Mouse (Mus musculus) spleen, adult 2 months (tissue): ENCODE measurements around the gene Ust. TPM values are rescaled to one million over a fixed set of nuclear protein-coding genes. Genes with fewer than 3 reads are reported as not detected.
A peak's percentile ranks its signal among the peaks of the same experiment; 100 is the strongest.

ENCODE experiments used
- DNase-seq, 2 experiments: peaks; one replicate each; pipeline versions ENCODE4 v3.0.0 to v3.0.0-alpha.2; 2012 to 2021; ENCODE audit warnings: low spot score in 2 of 2, low read depth in 1 of 2
- H3K27ac ChIP-seq: fragments of 200-500 bp; 2 replicates; pipeline ENCODE4 v1.5.1; 2012; ENCODE audit warnings: low read length, inconsistent platforms; ENCODE audit not compliant: insufficient read depth
- H3K27me3 ChIP-seq: fragments of 200-500 bp; 2 replicates; pipeline ENCODE4 v1.6.1; 2012; ENCODE audit warnings: mild to moderate bottlenecking, moderate library complexity, low read length, inconsistent platforms; ENCODE audit not compliant: control insufficient read depth, insufficient read depth
- H3K36me3 ChIP-seq: fragments of 200-500 bp; 2 replicates; pipeline ENCODE4 v1.6.1; 2012; ENCODE audit warnings: mild to moderate bottlenecking, low read length, inconsistent platforms; ENCODE audit not compliant: control insufficient read depth, insufficient read depth
- H3K4me1 ChIP-seq: fragments of 200-500 bp; 2 replicates; pipeline ENCODE4 v1.6.1; 2011; ENCODE audit warnings: inconsistent platforms; ENCODE audit not compliant: control insufficient read depth, insufficient read depth, insufficient read length
- H3K4me3 ChIP-seq: fragments of 200-500 bp; 2 replicates; pipeline ENCODE4 v1.5.1; 2011; ENCODE audit warnings: mild to moderate bottlenecking, inconsistent platforms; ENCODE audit not compliant: insufficient read depth, insufficient read length; ENCODE audit errors: extremely low read depth
- CTCF ChIP-seq: fragments of 200-500 bp; IDR thresholded peaks from 2 replicates; pipeline ENCODE4 v1.5.1; 2011; ENCODE audit warnings: mild to moderate bottlenecking, inconsistent platforms; ENCODE audit not compliant: insufficient read depth, insufficient read length, insufficient replicate concordance; ENCODE audit errors: extremely low read depth
- POLR2A ChIP-seq: fragments of 200-500 bp; IDR thresholded peaks from 2 replicates; pipeline ENCODE4 v1.6.1; 2011; ENCODE audit warnings: low read depth, low read length, inconsistent platforms
- WGBS: fragments of 180-500 bp; shearing (Covaris S2); methylation state at CpG from one replicate; pipeline ENCODE4 v1.1.7; 2018; 5-methylcytosine and 5-hydroxymethylcytosine counted together
- polyA plus RNA-seq: library from polyadenylated mRNA; depleted of rRNA; stranded (reverse); fragments of >200 nt; gene quantifications from 2 replicates; pipeline ENCODE4 v1.2.3, GENCODE M21; 2012

The Ust gene
- polyA plus RNA-seq, 1 experiment: 1.9 TPM

DNA sequence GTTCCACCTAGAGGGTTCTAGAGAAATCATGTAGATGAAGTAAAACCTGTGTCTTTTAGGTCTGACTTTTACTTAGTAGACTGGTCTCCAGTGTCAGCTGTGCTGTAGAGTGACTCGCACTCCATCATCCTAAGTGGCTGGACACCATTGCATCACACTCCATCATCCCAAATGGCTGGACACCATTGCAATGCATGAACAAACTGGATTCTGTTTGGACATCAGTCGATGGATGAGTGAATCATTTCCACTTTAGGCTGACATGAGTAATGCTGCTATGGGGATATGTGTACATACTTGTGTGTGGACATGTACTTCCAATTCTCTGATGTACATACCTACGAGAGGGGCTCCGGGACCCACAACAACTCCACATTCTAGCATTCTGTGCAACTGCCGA is 187.7 kb downstream of the Ust start:
- 93% methylated on average over 5 of the region's 5 CpGs for WGBS
- Histone ChIP-seq H3K27me3 (no peaks in the 10 kb centered on the region), H3K27ac (no peak overlapping the region), H3K4me1 (no peaks in the 10 kb centered on the region), H3K4me3 (no peak overlapping the region), H3K36me3 (no peaks in the 10 kb centered on the region)
- DNase-seq: no peak
- TF ChIP-seq CTCF: no peak
- TF ChIP-seq POLR2A: no peak

DNA sequence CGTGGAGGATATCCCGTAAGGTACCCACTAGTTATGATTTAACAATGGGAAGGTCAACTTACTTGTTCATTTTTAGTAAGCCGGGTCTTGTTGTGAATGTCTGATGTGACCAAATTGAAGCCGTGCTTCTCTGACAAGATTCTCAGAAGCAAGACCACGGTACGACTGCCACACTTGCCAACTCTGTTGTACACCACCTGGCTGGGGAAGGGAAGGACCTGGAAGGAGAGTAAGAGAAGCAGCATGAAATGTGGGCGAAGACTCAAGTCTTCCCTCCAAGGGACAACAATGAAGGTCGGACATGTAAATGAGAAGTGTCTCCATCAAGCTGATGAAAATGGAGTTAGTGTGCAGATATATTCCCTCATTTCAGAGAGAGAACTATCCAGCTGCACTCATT is 188.6 kb downstream of the Ust start:
- no peak overlapping the region for H3K4me3 ChIP-seq
- no peaks in the 10 kb centered on the region for H3K27me3 ChIP-seq
- H3K36me3 ChIP-seq: no peaks in the 10 kb centered on the region
- 87% methylated on average over 8 of the region's 8 CpGs for WGBS
- H3K4me1 ChIP-seq: no peaks in the 10 kb centered on the region
- H3K27ac ChIP-seq: no peak overlapping the region
- no peak for DNase-seq
- no peak for TF ChIP-seq POLR2A
- no peak for TF ChIP-seq CTCF

- DNase-seq: peak; percentile 19 to 54
- Histone ChIP-seq H3K27ac (no peak overlapping the region), H3K4me1 (no peaks in the 10 kb centered on the region), H3K36me3 (no peaks in the 10 kb centered on the region), H3K27me3 (no peaks in the 10 kb centered on the region), H3K4me3 (no peak overlapping the region)
- TF ChIP-seq CTCF: peak; percentile 59; the same call in 1 of the 2 replicates
- TF ChIP-seq POLR2A: no peak
- WGBS: 44% methylated on average over 2 of the region's 2 CpGs
Observed at GRCm38 (mm10) chr10:8323304-8323765, 195.3 kb downstream of the Ust start.

GRCm38 (mm10) chr10:8320771-8321170 is 197.9 kb downstream of the Ust start:
- TF ChIP-seq POLR2A (no peak), CTCF (no peak)
- Histone ChIP-seq H3K36me3 (no peaks in the 10 kb centered on the region), H3K4me1 (no peaks in the 10 kb centered on the region), H3K4me3 (no peak overlapping the region), H3K27ac (no peak overlapping the region), H3K27me3 (no peaks in the 10 kb centered on the region)
- no peak for DNase-seq

- Histone ChIP-seq H3K36me3 (no peaks in the 10 kb centered on the region; the same call in 1 of the 2 replicates), H3K27me3 (no peaks in the 10 kb centered on the region), H3K4me3 (no peak overlapping the region), H3K27ac (no peak overlapping the region), H3K4me1 (no peaks in the 10 kb centered on the region)
- no peak for DNase-seq
- 89% methylated on average over 6 of the region's 6 CpGs for WGBS
- no peak for TF ChIP-seq CTCF
Observed at GRCm38 (mm10) chr10:8309435-8309834, 209.2 kb downstream of the Ust start.

DNA sequence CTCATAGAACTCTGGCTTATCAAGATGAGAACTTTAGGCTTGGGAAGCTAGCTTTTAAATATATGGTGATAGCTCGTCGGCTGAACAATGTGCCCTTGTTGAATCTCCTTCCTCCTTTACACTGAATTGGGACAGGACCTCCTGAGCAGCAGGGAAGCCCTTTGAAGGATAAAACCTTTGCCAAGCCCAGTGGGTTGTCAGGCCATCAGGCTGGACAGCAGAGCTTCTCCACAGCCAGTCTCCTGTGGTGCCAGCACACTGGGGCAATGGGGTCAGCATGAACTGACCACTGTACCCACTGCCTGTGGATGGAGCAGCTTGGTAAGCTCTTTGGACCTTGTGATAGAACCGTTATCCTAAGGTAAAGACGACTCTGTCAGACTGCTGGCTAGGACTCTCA is 214.4 kb downstream of the Ust start:
- Histone ChIP-seq H3K27me3 (no peaks in the 10 kb centered on the region), H3K4me3 (no peak overlapping the region), H3K27ac (no peak overlapping the region), H3K4me1 (no peaks in the 10 kb centered on the region), H3K36me3 (no peaks in the 10 kb centered on the region; the same call in 1 of the 2 replicates)
- TF ChIP-seq CTCF: no peak
- TF ChIP-seq POLR2A: no peak
- 91% methylated on average over 4 of the region's 4 CpGs for WGBS
- DNase-seq: no peak

DNA sequence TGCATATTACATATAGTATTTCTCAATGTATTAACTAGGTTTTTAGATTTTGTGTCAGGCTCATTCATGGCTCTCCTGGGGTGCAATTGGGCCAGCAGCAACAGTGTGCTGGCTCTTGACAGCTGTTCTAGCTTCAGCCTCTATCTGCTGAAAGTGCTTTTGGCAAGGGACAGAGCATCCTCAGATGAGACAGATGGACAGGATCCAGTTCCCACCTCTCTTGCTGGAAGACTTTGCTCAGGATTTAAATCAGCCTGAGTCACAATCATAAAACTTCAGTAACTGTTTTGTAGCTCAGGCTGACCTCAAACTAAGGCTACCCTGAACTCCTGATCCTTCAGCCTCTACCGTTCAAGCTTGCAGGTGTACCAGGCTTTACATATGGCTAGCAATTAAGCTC is 219.5 kb downstream of the Ust start:
- Histone ChIP-seq H3K27ac (no peak overlapping the region), H3K27me3 (no peaks in the 10 kb centered on the region), H3K4me3 (no peak overlapping the region), H3K4me1 (no peaks in the 10 kb centered on the region), H3K36me3 (no peaks in the 10 kb centered on the region)
- no peak for DNase-seq
- TF ChIP-seq CTCF (no peak), POLR2A (no peak)
- 97% methylated on average over 1 of the region's 1 CpGs for WGBS
